Mouse (Mus musculus) A20 (cell line): ENCODE measurements around the gene Nacad.

Experiments
- DNase-seq: peaks from one replicate; pipeline ENCODE4 v3.0.0-alpha.2; 2011; ENCODE audit warnings: low read depth, low spot score

Nacad gene

DNA sequence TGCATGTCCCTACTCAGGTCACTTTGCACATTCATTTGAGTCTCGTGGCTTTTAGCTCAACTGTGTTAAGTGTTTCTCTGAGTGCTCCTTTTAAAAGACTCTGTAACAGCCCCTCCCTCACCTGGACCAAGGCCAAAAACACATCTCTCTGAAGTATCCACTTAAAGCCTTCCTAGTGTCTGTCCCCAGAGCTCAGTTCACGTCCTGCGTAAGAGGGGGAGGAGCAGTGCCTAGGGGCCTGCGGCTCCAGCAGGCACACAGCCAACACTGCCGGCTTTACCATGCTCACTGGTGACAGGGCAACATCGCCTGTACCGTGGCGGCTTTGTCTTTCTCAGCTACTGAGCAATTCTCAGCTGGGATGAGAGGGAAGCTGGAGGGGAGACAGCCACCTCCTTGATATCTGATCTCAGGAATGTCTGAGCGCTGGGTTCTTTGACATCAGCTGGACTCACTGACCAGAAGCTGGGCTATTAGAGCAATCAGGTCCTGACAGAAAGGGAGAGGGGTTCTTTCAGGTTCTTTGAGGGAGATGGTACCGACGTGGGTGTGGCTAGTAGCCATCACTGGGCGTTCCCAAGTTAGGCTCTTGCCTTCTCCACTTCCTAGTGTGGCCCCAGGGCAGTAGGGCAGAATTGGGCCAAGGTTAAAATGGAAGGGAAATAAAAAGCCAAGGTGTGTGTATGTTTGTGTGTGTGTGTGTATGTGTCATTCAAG is 1.8 kb downstream of the Nacad start:
- no peak for DNase-seq

DNA sequence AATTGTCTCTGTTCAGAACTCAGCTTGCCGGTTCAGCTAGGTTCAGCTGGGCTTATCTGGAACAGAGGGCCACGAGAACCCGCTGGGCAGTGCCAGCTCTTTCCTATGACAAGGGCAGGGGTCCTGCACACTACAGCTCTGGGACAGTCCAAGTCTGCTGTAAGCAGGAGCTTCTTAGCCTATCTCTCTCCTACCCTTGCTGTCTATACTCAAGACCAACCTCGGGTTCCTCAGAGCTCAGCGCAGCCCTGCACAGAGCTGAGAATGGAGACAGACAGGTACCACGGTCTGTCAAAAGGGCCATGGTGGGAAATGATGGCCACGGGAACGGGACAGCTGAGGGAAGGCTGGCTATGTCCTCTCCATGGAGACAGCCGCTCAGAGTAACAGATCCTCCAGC is 2.6 kb downstream of the Nacad start:
- no peak for DNase-seq

GRCm38 (mm10) chr11:6602662-6603061 is 3.2 kb downstream of the Nacad start:
- DNase-seq = no peak

- no peak for DNase-seq
Measured at GRCm38 (mm10) chr11:6601649-6602480, 4.0 kb downstream of the Nacad start.

DNA sequence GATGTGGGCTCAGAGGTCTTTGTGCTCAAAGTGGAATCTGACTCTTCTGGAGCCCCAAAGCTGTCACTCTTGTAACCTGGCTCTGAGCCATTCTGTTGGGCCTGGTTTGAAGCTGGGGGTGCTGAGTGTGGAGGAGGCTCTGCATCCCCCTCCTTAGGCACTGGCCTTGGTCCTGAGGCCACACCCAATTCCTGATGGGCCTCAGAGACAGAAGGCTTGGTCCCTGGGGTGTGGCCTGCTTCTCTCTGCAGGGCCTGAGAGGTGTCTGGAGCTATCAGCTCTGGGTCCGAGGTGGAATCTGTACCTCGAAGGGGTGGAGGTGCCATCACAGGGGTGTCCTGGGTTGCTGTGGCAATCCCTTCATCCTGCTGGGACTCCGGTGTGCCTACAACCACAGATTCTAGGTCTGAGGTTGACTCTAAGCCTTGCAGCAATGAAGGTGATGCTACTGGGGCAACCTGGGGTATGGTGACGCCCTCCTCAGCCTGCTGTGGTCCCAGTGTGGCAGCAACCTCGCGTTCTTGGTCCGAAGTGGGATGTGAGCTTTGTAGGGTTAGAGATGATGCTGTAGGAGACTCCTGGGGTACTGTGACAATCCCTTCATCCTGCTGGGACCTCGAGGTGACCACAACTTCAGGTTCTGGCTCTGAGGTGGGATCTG is 5.4 kb downstream of the Nacad start:
- DNase-seq = no peak

DNA sequence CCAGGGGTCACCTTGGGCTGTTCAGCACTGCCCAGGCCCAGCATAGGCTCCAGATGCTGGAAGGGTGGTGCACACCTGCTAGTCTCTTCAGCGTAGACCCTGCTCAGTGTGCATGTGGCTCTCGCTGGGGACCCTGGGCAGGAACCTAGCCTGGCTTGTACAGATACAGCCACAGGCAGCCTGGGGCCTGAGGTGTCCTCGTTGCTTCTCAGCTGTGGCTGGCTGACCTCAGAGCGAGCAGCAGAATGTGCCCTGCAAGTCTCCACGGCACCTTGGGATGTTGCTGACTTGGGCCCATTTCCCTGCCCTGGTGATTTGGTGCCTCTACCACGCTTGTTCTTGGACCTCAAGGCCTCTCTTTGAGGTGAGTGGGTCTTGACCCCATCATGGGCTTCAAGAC is 6.0 kb downstream of the Nacad start:
- no peak for DNase-seq

DNA sequence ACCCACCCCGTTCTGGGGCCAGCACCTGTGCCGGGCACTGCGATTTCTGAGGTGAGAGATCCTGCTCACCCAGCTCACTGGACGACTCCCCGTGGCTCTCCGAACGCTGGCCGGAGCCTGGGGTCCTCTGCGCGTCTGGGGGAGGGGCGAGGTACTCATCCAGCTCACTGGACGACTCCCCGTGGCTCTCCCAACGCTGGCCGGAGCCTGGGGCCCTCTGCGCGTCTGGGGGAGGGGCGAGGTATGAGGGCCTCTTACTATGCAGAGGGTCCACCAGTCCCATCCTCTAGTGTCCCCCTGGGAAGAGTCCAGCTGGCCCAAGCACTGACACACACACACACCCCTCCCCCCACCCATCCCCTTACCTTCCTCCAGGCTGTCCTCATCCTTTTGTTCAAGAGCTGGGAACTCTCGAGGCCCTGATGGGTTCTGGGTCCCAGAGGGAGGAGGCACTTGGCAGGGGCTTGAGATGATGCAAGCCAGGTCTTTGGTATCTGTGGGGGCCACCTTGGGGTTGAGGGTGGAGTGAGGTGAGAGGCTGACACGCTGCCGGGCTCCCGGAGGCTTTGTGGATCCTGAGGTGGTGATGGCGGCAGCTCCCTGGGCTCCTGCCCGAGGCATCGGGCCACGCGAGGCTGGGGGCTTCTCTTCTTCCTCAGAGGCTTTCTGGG is 6.7 kb downstream of the Nacad start:
- DNase-seq = no peak

GRCm38 (mm10) chr11:6598191-6598889 is 7.5 kb downstream of the Nacad start:
- DNase-seq = no peak

GRCm38 (mm10) chr11:6597523-6597922 is 8.3 kb downstream of the Nacad start:
- no peak for DNase-seq

DNA sequence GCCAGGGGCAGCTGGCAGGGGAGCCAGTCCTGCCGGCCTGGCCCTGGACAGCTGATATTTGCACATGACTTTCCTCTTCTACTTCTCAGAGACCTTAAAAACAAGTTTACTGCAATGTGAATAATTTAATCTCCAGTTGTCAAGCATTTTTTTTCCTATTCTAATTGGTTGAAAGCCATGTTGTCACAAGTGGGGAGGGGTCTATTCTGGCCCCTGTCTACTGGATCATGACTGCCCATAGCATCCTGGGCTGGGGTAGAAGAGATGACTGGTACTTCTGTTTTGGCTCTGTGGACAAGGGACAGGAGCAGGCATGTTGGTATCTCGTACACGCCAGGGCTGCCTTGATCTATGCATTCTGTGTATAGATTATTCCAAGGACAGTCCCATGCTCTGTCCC is 9.2 kb downstream of the Nacad start:
- DNase-seq = no peak

GRCm38 (mm10) chr11:6596205-6596604 is 9.6 kb downstream of the Nacad start:
- DNase-seq = no peak

DNA sequence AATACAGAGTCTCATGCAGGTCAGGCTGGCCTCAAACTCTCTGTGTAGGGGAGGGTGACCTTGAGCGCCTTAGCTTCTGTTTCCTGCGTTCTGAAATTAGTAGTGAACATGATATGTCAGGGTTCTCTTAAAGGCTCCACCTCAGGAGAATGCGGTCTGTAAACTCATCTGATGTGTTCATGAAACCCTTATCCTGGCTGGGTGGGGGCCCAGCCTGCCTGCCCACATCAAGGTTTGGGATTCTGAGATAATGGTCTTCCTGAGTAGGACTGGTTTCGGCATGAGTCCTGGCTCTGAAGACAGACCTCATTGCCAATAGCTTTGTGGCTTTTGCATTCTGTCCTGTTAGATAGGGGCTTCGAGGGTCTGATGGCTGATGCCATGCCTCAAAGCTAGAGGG is 10.5 kb downstream of the Nacad start:
- no peak for DNase-seq

GRCm38 (mm10) chr11:6594845-6595244 is 11.0 kb downstream of the Nacad start:
- no peak for DNase-seq

DNA sequence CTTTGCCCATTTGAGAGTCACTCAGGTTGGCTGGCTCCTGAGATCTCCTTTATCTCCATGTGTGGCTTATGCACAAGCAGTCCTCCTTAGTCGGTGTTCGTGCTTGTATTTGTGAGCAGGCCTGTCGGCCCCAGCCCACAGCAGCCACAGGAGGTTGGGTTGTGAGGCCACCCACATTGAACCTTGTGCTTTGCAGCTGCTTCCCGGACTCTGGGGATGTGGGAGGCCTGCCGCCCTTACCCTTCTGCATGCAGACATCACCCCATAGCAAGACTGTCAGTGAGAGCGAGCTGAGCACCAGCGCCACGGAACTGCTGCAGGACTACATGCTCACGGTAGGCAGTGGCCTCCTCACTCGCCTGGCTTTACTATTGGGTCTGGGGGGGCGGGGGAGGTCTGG is 12.4 kb downstream of the Nacad start:
- no peak for DNase-seq

DNA sequence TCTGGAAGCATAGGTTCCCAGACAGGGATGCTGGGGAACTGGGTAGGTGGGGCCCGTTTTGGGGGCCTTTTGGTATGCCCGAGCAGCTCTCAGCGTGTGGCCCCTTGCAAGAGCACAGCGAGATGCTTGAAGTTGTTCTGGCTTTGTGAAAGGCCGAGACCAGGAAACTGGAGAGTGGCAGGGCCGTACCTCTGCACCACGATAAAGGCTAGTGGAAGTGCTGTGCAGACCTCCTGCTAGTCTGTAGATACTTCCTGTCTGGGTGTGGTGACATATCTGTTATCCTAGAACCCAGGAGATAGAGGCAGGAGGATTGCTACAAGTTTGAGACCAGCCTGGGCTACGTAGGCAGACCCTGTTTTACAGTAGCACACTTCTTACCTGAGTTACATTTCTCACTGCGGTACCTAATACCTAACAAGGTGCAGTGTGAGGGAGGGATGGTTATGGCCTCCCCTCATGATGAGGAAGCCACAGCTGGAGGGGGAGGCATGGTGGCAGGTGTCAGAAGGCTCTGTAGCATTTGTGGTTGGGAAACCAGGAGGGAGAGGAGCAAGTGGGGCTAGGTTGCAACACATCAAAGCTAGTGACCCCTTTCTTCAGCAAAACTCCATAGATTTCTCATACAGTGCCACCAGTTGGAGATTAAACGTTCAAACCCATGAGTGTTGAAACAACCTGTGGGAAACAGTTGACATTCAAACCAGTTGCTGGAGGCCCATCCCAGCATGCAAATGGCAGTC is 14.7 kb downstream of the Nacad start:
- DNase-seq = no peak

- DNase-seq = no peak
Measured at GRCm38 (mm10) chr11:6589838-6590237, 16.0 kb downstream of the Nacad start.

DNA sequence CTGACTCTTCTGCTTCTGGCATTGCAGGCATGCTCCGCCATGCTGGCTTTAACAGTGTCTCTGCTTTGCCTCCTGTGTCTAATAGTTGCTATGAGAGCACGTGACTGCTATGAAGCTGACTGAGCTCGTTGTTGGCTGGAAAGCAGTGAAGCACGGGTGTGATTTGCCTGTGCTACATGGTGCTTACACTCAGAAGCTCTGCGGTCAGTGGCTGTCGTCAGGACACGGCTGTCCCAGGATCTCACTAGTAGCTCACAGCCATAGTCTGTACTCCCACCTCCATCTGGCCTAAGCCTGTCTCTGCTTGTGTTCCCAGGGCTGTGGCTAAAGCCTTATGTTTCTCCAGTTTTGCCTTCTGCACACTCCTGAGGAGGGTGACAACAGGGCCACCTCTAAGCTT is 17.6 kb downstream of the Nacad start:
- DNase-seq = peak; percentile 84

GRCm38 (mm10) chr11:6587249-6587940 is 18.5 kb downstream of the Nacad start:
- peak; percentile 91 for DNase-seq

GRCm38 (mm10) chr11:6586660-6587059 is 19.2 kb downstream of the Nacad start:
- peak; percentile 92 for DNase-seq

- peak; percentile 64 for DNase-seq
Measured at GRCm38 (mm10) chr11:6585748-6586147, 20.1 kb downstream of the Nacad start.
